Mouse (Mus musculus) heart, postnatal 0 days (tissue): ENCODE results near the gene Gm14326. TPM values are rescaled to one million over a fixed set of nuclear protein-coding genes. Genes with fewer than 3 reads are reported as not detected.
"Not testable (repeated sequence)": the region's sequence is repeated elsewhere in the genome, so short reads cannot be mapped to it uniquely, and the experiment has no call there.

Source experiments
- ATAC-seq: fragments of 200-750 bp; cut with Nextera tagmentation; 2 replicates; pipeline ENCODE4 v1.8.0; 2017; ENCODE audit warnings: low read depth, moderate number of reproducible peaks, moderate library complexity; ENCODE audit not compliant: insufficient read depth
- DNase-seq: peaks from one replicate; pipeline ENCODE4 v3.0.0-alpha.2; 2016; ENCODE audit warnings: low spot score
- H3K27ac ChIP-seq: fragments of 300-500 bp; sonication (generic); 2 replicates; pipeline ENCODE4 v1.5.1; 2014; ENCODE audit warnings: low read depth, mild to moderate bottlenecking
- H3K27me3 ChIP-seq: fragments of 300-500 bp; sonication (generic); 2 replicates; pipeline ENCODE4 v1.6.1; 2014; ENCODE audit warnings: low read length, mixed read lengths; ENCODE audit not compliant: control insufficient read depth, insufficient read depth
- H3K36me3 ChIP-seq: fragments of 300-500 bp; sonication (generic); replicated peaks from 2 replicates; pipeline ENCODE4 v1.6.1; 2014; ENCODE audit warnings: low read length, mixed read lengths; ENCODE audit not compliant: control insufficient read depth, insufficient read depth
- H3K4me1 ChIP-seq: fragments of 300-500 bp; sonication (generic); 2 replicates; pipeline ENCODE4 v1.6.1; 2014; ENCODE audit warnings: antibody characterized with exemption; ENCODE audit not compliant: control insufficient read depth, insufficient read depth
- H3K4me2 ChIP-seq: fragments of 300-500 bp; sonication (generic); 2 replicates; pipeline ENCODE4 v1.6.1; 2014; ENCODE audit warnings: low read depth, mild to moderate bottlenecking, low read length, moderate library complexity
- H3K4me3 ChIP-seq: fragments of 300-500 bp; sonication (generic); 2 replicates; pipeline ENCODE4 v1.5.1; 2014; ENCODE audit warnings: low read depth, low read length
- H3K9ac ChIP-seq: fragments of 300-500 bp; sonication (generic); replicated peaks from 2 replicates; pipeline ENCODE4 v1.6.1; 2014; ENCODE audit warnings: low read depth, low read length, mixed read lengths
- H3K9me3 ChIP-seq: fragments of 300-500 bp; sonication (generic); replicated peaks from 2 replicates; pipeline ENCODE4 v1.6.1; 2016; ENCODE audit warnings: low read length; ENCODE audit not compliant: control insufficient read depth
- WGBS: fragments of 180-500 bp; shearing (Covaris S2); extraction: QIAGEN DNeasy Blood & Tissue Kit; methylation state at CpG from one replicate; pipeline ENCODE4 v1.1.7; 2014; 5-methylcytosine and 5-hydroxymethylcytosine counted together
- polyA plus RNA-seq: library from polyadenylated mRNA; unstranded; fragments of >200 nt; fragmentation: Nextera tagmentation; extraction: Ambion mirVana; gene quantifications from 2 replicates; pipeline ENCODE4 v1.2.1, GENCODE M21; 2015
- total RNA-seq: library from RNA; depleted of rRNA; stranded (reverse); fragments of >200 nt; gene quantifications from 2 replicates; pipeline ENCODE4 v1.2.3, GENCODE M21; 2014; ENCODE audit warnings: low replicate concordance; rRNA removed

Gene Gm14326
- 7.3 and 12.3 TPM in 2 replicates for total RNA-seq
- 30.4 and 37.8 TPM in 2 replicates for polyA plus RNA-seq

GRCm38 (mm10) chr2:177957145-177957544 is at the start of gene Gm14326:
TSS of gene Gm14326 (minus strand) at chr2:177957297.
- peak within 1 kb of the TSS; percentile 50 for H3K4me2 ChIP-seq
- not testable (repeated sequence) for DNase-seq, H3K9me3 ChIP-seq, H3K4me1 ChIP-seq, H3K9ac ChIP-seq, H3K36me3 ChIP-seq, ATAC-seq, H3K27me3 ChIP-seq
- WGBS: 0% methylated on average over 3 of the region's 7 CpGs
- peak within 1 kb of the TSS; percentile 49 for H3K4me3 ChIP-seq
- peak within 1 kb of the TSS; percentile 43; the same call in 1 of the 2 replicates for H3K27ac ChIP-seq

GRCm38 (mm10) chr2:177974814-177975213 is 17.7 kb upstream of the Gm14326 start:
- DNase-seq, H3K9ac ChIP-seq, H3K36me3 ChIP-seq, H3K27ac ChIP-seq, H3K9me3 ChIP-seq, H3K27me3 ChIP-seq, H3K4me3 ChIP-seq, H3K4me1 ChIP-seq, ATAC-seq, H3K4me2 ChIP-seq: not testable (repeated sequence)
- WGBS: 69% methylated on average over 6 of the region's 7 CpGs

- peak overlapping the region; percentile 50 for H3K4me2 ChIP-seq
- WGBS: 1% methylated on average over 18 of the region's 18 CpGs
- not testable (repeated sequence) for DNase-seq, H3K9me3 ChIP-seq, ATAC-seq, H3K27me3 ChIP-seq, H3K4me1 ChIP-seq, H3K9ac ChIP-seq, H3K36me3 ChIP-seq
- H3K27ac ChIP-seq: peak overlapping the region; percentile 43; the same call in 1 of the 2 replicates
- H3K4me3 ChIP-seq: peak overlapping the region; percentile 49
Measured at GRCm38 (mm10) chr2:177956734-177957133, 363 bp downstream of the Gm14326 start.

GRCm38 (mm10) chr2:177925563-177926103 is 31.5 kb downstream of the Gm14326 start, which contains the start of gene Zfp972:
TSS of gene Zfp972 (minus strand) at chr2:177925613.
- H3K36me3 ChIP-seq, H3K9ac ChIP-seq, H3K4me3 ChIP-seq, H3K27ac ChIP-seq, DNase-seq, H3K4me2 ChIP-seq, H3K4me1 ChIP-seq, H3K9me3 ChIP-seq, H3K27me3 ChIP-seq, ATAC-seq: not testable (repeated sequence)
- 59% methylated on average over 4 of the region's 5 CpGs for WGBS

GRCm38 (mm10) chr2:177903276-177903675 is 53.8 kb downstream of the Gm14326 start:
- not testable (repeated sequence) for H3K27ac ChIP-seq, DNase-seq, H3K4me1 ChIP-seq, H3K36me3 ChIP-seq, H3K9ac ChIP-seq, H3K27me3 ChIP-seq, H3K4me2 ChIP-seq, H3K9me3 ChIP-seq, H3K4me3 ChIP-seq, ATAC-seq
- WGBS: no CpG with 5 or more reads among the region's 12 CpGs

- ATAC-seq, DNase-seq, H3K4me1 ChIP-seq, H3K4me3 ChIP-seq, H3K4me2 ChIP-seq, H3K27me3 ChIP-seq, H3K27ac ChIP-seq, H3K36me3 ChIP-seq, H3K9me3 ChIP-seq, H3K9ac ChIP-seq: not testable (repeated sequence)
- WGBS: 70% methylated on average over 2 of the region's 3 CpGs
Measured at GRCm38 (mm10) chr2:177898171-177898570, 58.9 kb downstream of the Gm14326 start.

GRCm38 (mm10) chr2:177897046-177897578 is 60.0 kb downstream of the Gm14326 start, which contains the start of gene Gm14327:
TSS of gene Gm14327 (plus strand) at chr2:177897096.
- not testable (repeated sequence) for H3K9ac ChIP-seq, H3K9me3 ChIP-seq, H3K27me3 ChIP-seq, H3K27ac ChIP-seq, H3K4me1 ChIP-seq, H3K4me2 ChIP-seq, DNase-seq, H3K36me3 ChIP-seq, ATAC-seq
- H3K4me3 ChIP-seq: peak within 1 kb of the TSS; percentile 23
- WGBS: 22% methylated on average over 9 of the region's 13 CpGs

GRCm38 (mm10) chr2:177887743-177888142 is 69.4 kb downstream of the Gm14326 start:
- not testable (repeated sequence) for H3K4me1 ChIP-seq, DNase-seq, H3K36me3 ChIP-seq, ATAC-seq, H3K4me3 ChIP-seq, H3K4me2 ChIP-seq, H3K9me3 ChIP-seq, H3K27me3 ChIP-seq, H3K9ac ChIP-seq, H3K27ac ChIP-seq
- WGBS: 80% methylated on average over 14 of the region's 14 CpGs
